Mouse (Mus musculus) MEL (cell line): ENCODE results near the gene Socs7. TPM values are rescaled to one million over a fixed set of nuclear protein-coding genes. Genes with fewer than 3 reads are reported as not detected.

Experiments
- DNase-seq: peaks from one replicate; pipeline ENCODE4 v3.0.0; 2011; ENCODE audit warnings: low read depth, low spot score
- H3K27ac ChIP-seq: 2 replicates; pipeline ENCODE4 v1.5.1; 2012; ENCODE audit warnings: low read depth, mild to moderate bottlenecking, control low read depth, low read length, moderate library complexity; ENCODE audit not compliant: control insufficient read depth
- H3K27me3 ChIP-seq, 2 experiments: fragments of 150-350 bp in 1 of 2; sonication (generic) in 1 of 2; 2 replicates each; pipeline ENCODE4 v1.6.1; 2012; ENCODE audit warnings: low read length in 2 of 2, mild to moderate bottlenecking in 2 of 2, improper control_type of control experiment in 1 of 2, moderate library complexity in 1 of 2; ENCODE audit not compliant: insufficient read depth in 2 of 2, control insufficient read depth in 1 of 2
- H3K36me3 ChIP-seq, 2 experiments: 2 replicates each; pipeline ENCODE4 v1.6.1; 2012 to 2014; ENCODE audit warnings: low read length in 2 of 2, improper control_type of control experiment in 1 of 2, inconsistent platforms in 1 of 2, mild to moderate bottlenecking in 1 of 2; ENCODE audit not compliant: insufficient read depth in 2 of 2, control insufficient read depth in 1 of 2
- H3K4me1 ChIP-seq, 2 experiments: fragments of 150-350 bp in 1 of 2; sonication (generic) in 1 of 2; 2 replicates each; pipeline ENCODE4 v1.6.1; 2012; ENCODE audit warnings: low read length in 2 of 2, improper control_type of control experiment in 1 of 2, mild to moderate bottlenecking in 1 of 2; ENCODE audit not compliant: insufficient read depth in 2 of 2, control insufficient read depth in 1 of 2
- H3K4me3 ChIP-seq, 2 experiments: fragments of 150-350 bp in 1 of 2; sonication (generic) in 1 of 2; 2 replicates each; pipeline ENCODE4 v1.5.1; 2012; ENCODE audit warnings: low read depth in 2 of 2, low read length in 2 of 2, mild to moderate bottlenecking in 2 of 2, moderate library complexity in 2 of 2, control low read depth in 1 of 2, improper control_type of control experiment in 1 of 2; ENCODE audit not compliant: control insufficient read depth in 1 of 2, insufficient read depth in 1 of 2
- H3K79me2 ChIP-seq: 2 replicates; pipeline ENCODE4 v1.6.1; 2012; ENCODE audit warnings: mild to moderate bottlenecking, low read length, moderate library complexity; ENCODE audit not compliant: control insufficient read depth, poor library complexity, insufficient read depth
- H3K9ac ChIP-seq: 2 replicates; pipeline ENCODE4 v1.6.1; 2012; ENCODE audit warnings: low read depth, mild to moderate bottlenecking, control low read depth, low read length, moderate library complexity; ENCODE audit not compliant: control insufficient read depth, poor library complexity, severe bottlenecking
- H3K9me3 ChIP-seq: fragments of 150-350 bp; sonication (generic); replicated peaks from 2 replicates; pipeline ENCODE4 v1.6.1; 2012; ENCODE audit warnings: mild to moderate bottlenecking, low read length, improper control_type of control experiment, moderate library complexity; ENCODE audit not compliant: insufficient read depth
- BHLHE40 ChIP-seq: IDR thresholded peaks from 2 replicates; pipeline ENCODE4 v1.6.1; 2012; ENCODE audit warnings: low read depth, mild to moderate bottlenecking, inconsistent platforms, low read length, improper control_type of control experiment, borderline replicate concordance
- CTCF ChIP-seq, 3 experiments: IDR thresholded peaks in 2 of 3; conservative IDR thresholded peaks in 1 of 3; 2 replicates each; pipeline ENCODE4 v1.5.1; 2011 to 2012; ENCODE audit warnings: low read length in 3 of 3, low read depth in 2 of 3, mild to moderate bottlenecking in 2 of 3, improper control_type of control experiment in 1 of 3, inconsistent platforms in 1 of 3, mixed read lengths in 1 of 3, moderate library complexity in 1 of 3; ENCODE audit not compliant: control insufficient read depth in 1 of 3, insufficient read depth in 1 of 3, poor library complexity in 1 of 3, severe bottlenecking in 1 of 3
- ELF1 ChIP-seq: IDR thresholded peaks from 2 replicates; pipeline ENCODE4 v1.6.1; 2014; ENCODE audit warnings: low read depth, mild to moderate bottlenecking, inconsistent platforms, low read length, improper control_type of control experiment, moderate library complexity
- GABPA ChIP-seq: IDR thresholded peaks from 2 replicates; pipeline ENCODE4 v1.6.1; 2012; ENCODE audit warnings: low read depth, mild to moderate bottlenecking, inconsistent platforms, low read length, improper control_type of control experiment, moderate library complexity
- GATA1 ChIP-seq: IDR thresholded peaks from 2 replicates; pipeline ENCODE4 v1.6.1; 2011; ENCODE audit warnings: low read depth, low read length, improper control_type of control experiment
- HCFC1 ChIP-seq: IDR thresholded peaks from 2 replicates; pipeline ENCODE4 v1.6.1; 2012; ENCODE audit warnings: low read depth, mild to moderate bottlenecking, inconsistent platforms, low read length, improper control_type of control experiment, moderate library complexity
- JUND ChIP-seq: IDR thresholded peaks from 2 replicates; pipeline ENCODE4 v1.6.1; 2011; ENCODE audit warnings: low read depth, mild to moderate bottlenecking, improper control_type of control experiment, low read length
- MAZ ChIP-seq: IDR thresholded peaks from 2 replicates; pipeline ENCODE4 v1.6.1; 2012; ENCODE audit warnings: low read depth, mild to moderate bottlenecking, inconsistent platforms, low read length, improper control_type of control experiment
- MEF2A ChIP-seq: IDR thresholded peaks from 2 replicates; pipeline ENCODE4 v1.6.1; 2014; ENCODE audit warnings: low read depth, mild to moderate bottlenecking, inconsistent platforms, low read length, improper control_type of control experiment; ENCODE audit not compliant: poor library complexity, insufficient replicate concordance, severe bottlenecking; ENCODE audit errors: extremely low read depth
- MXI1 ChIP-seq: IDR thresholded peaks from 2 replicates; pipeline ENCODE4 v1.6.1; 2011; ENCODE audit warnings: mild to moderate bottlenecking, low read depth, low read length, improper control_type of control experiment
- MYB ChIP-seq: IDR thresholded peaks from 2 replicates; pipeline ENCODE4 v1.6.1; 2011; ENCODE audit warnings: mild to moderate bottlenecking, low read depth, low read length, improper control_type of control experiment
- POLR2AphosphoS5 ChIP-seq: IDR thresholded peaks from 2 replicates; pipeline ENCODE4 v1.6.1; 2012; ENCODE audit warnings: low read depth, borderline replicate concordance, mild to moderate bottlenecking, inconsistent platforms, low read length, moderate library complexity, mixed read lengths
- RCOR1 ChIP-seq: IDR thresholded peaks from 2 replicates; pipeline ENCODE4 v1.6.1; 2012; ENCODE audit warnings: low read depth, mild to moderate bottlenecking, inconsistent platforms, low read length, improper control_type of control experiment
- SMC3 ChIP-seq: IDR thresholded peaks from 2 replicates; pipeline ENCODE4 v1.6.1; 2011; ENCODE audit warnings: low read depth, low read length, improper control_type of control experiment
- TCF12 ChIP-seq: IDR thresholded peaks from 2 replicates; pipeline ENCODE4 v1.6.1; 2014; ENCODE audit warnings: low read depth, mild to moderate bottlenecking, inconsistent platforms, low read length, improper control_type of control experiment, moderate library complexity
- ZC3H11A ChIP-seq: IDR thresholded peaks from 2 replicates; pipeline ENCODE4 v1.6.1; 2012; ENCODE audit warnings: low read depth, mild to moderate bottlenecking, inconsistent platforms, low read length, improper control_type of control experiment
- ZKSCAN1 ChIP-seq: IDR thresholded peaks from 2 replicates; pipeline ENCODE4 v1.6.1; 2012; ENCODE audit warnings: low read depth, mild to moderate bottlenecking, inconsistent platforms, low read length, improper control_type of control experiment, moderate library complexity
- ZNF384 ChIP-seq: IDR thresholded peaks from 2 replicates; pipeline ENCODE4 v1.6.1; 2012; ENCODE audit warnings: low read depth, mild to moderate bottlenecking, inconsistent platforms, low read length, improper control_type of control experiment
- polyA plus RNA-seq, 2 experiments: library from polyadenylated mRNA; stranded (reverse) in 1 of 2; unstranded in 1 of 2; fragments of >175 nt in 1 of 2; fragments of >200 nt in 1 of 2; gene quantifications; 2 replicates each; pipeline versions ENCODE4 v1.2.1 to v1.2.4; 2012; ENCODE audit warnings: low replicate concordance in 2 of 2, low read depth in 1 of 2; ENCODE audit not compliant: insufficient read length in 2 of 2, insufficient read depth in 1 of 2, missing spikeins in 1 of 2
- total RNA-seq: library from RNA; depleted of rRNA; stranded (reverse); fragments of 300-350 nt; gene quantifications from 2 replicates; pipeline ENCODE4 v1.2.3, GENCODE M21; 2012

The Socs7 gene
- total and polyA plus RNA-seq, 3 experiments: 19.3 to 21.0 TPM; not detected in 1

- no peak for TF ChIP-seq BHLHE40
- TF ChIP-seq MXI1: no peak
- no peak for TF ChIP-seq RCOR1
- no peak overlapping the region for H3K4me3 ChIP-seq
These were observed 15.1 kb upstream of the Socs7 start for GRCm38 (mm10) chr11:97347291-97347690.

GRCm38 (mm10) chr11:97350035-97350434 lies 12.3 kb upstream of the Socs7 start:
- H3K4me1 ChIP-seq: peaks cover 6 to 11% of the 10 kb centered on the region in 2 experiments
- peak overlapping the region; percentile 32 for H3K9ac ChIP-seq
- no peaks in the 10 kb centered on the region for H3K9me3 ChIP-seq
- no peaks in the 10 kb centered on the region for H3K27me3 ChIP-seq
- no peak overlapping the region for H3K4me3 ChIP-seq
- TF ChIP-seq ELF1 (no peak), RCOR1 (no peak), SMC3 (no peak), ZC3H11A (no peak)
- H3K27ac ChIP-seq: no peak overlapping the region
- peak; percentile 81 for DNase-seq
- peaks cover 0 to 5% of the 10 kb centered on the region in 2 experiments; a peak in 2 of 4 replicates for H3K36me3 ChIP-seq
- no peaks in the 10 kb centered on the region for H3K79me2 ChIP-seq

More at GRCm38 (mm10) chr11:97347291-97347690, 15.1 kb upstream of the Socs7 start:
- Histone ChIP-seq H3K4me1 (peaks cover 3 to 16% of the 10 kb centered on the region in 2 experiments), H3K27me3 (no peaks in the 10 kb centered on the region), H3K9ac (no peak overlapping the region), H3K36me3 (peaks cover 0 to 7% of the 10 kb centered on the region in 2 experiments; a peak in 2 of 4 replicates), H3K79me2 (no peaks in the 10 kb centered on the region), H3K27ac (no peak overlapping the region), H3K9me3 (no peaks in the 10 kb centered on the region)
- no peak for DNase-seq

DNA sequence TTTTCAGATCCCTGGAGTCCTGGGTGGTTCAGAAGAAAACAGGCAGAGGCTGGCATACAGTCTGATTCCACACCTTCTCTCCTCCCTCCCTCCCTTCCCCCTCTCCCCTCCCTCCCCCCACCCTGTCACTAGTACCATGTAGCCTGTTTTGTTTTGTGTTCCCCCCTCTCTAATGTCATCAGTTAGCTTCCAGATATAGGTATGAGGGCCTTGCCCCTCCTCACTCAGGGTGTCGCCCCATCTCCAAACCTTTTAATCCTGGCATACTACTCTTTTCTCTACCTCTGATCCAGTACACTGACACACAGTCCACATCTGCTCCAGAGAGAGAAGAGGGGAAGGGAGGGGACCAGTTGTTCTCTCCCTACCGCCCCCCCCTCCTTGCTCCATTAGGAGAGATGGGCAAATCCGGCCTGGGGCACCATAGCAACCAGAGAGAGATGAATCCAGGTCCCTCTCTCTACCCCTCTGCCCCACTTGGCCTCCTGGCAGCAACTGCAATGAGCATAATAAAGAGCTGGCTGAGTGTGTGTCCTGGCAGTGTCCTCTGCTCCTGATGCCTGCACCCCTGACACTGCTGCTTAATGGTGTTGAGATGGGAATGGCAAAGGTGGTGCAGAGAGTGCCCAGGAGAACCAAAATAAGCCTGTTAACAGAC lies 10.2 kb upstream of the Socs7 start, which contains the start of gene Gpr179:
Gene Gpr179, minus strand, starts transcription at position 51 of the 658 bp plus-strand sequence.
- TF ChIP-seq ELF1 (no peak), MAZ (no peak), CTCF (IDR thresholded peaks at IDR 0.05 in 2 of 3, conservative IDR thresholded peaks at IDR 0.05 in 1 of 3; ENCODE audit: control insufficient read depth in 1 of 3, insufficient read depth in 1 of 3, low read depth in 2 of 3, low read length in 3 of 3, poor library complexity in 1 of 3, severe bottlenecking in 1 of 3) (no peak), MEF2A (no peak), HCFC1 (no peak), GABPA (no peak), JUND (no peak), SMC3 (no peak), ZKSCAN1 (no peak), ZNF384 (no peak), TCF12 (no peak), POLR2AphosphoS5 (no peak), MYB (no peak), ZC3H11A (no peak), GATA1 (no peak)
- Histone ChIP-seq H3K27me3 (no peaks in the 10 kb centered on the region), H3K4me3 (no peak within 1 kb of the TSS), H3K4me1 (peaks cover 10 to 17% of the 10 kb centered on the region in 2 experiments), H3K79me2 (no peaks in the 10 kb centered on the region), H3K36me3 (peaks cover 0 to 12% of the 10 kb centered on the region in 2 experiments; a peak in 2 of 4 replicates), H3K9ac (no peak within 1 kb of the TSS), H3K9me3 (no peaks in the 10 kb centered on the region), H3K27ac (no peak within 1 kb of the TSS)
- DNase-seq: no peak
